Mouse (Mus musculus): Measurements from ENCODE around the gene Crygn.

Crygn gene

DNA sequence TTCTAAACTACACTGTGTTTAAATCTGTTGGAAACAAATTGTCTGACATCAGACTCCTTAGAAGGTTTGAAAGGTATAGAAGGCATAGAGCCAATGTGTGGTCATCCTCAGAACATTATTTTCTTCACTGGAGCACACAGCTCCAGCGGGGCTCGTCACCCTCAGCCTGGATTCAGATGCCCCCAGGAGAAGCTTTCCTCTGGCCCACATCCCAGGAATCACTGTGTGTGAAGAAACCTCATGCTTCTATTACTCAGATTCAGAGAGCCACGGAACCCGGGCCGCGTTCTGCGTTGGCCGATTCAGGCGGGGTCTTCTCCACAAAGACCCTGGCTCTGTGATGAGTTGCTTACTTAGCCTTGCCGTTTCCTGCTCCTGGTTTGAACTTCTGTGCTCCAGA lies 13.9 kb downstream of the Crygn start:
- no peak for DNase-seq

DNA sequence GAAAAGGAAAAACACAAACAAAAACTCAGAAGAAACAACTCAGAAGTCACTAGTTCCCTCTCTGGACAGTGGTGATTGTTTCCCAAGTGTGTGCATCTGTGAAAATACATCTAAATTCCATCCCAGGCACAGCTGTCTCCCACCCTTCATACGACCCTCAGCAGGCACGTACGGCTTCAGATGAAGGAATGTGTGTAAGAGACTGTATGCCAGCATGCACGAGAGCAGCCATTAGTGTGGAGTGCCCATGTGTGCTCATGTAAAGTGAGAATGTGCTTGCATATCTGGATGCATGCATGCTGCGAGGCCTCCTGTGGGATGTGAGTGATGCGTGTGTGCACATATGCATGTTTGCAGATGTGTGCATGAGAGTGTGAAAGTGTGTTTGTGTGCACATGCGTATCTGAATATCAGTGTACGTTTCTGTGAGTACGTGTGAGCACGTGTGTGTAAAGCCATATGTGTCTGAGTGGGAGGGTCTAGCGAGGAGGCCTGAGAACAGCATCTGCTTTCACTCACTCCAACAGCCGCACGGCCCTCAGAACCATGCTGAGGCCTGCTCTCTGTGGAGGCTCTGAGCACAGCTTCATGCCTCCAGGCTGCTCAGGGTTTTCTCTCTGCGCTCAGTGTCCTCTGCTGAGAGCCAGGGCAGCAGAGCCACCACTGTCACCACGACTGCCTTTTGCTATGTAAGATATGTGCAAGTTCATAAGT lies 16.5 kb downstream of the Crygn start:
- DNase-seq = no peak

DNA sequence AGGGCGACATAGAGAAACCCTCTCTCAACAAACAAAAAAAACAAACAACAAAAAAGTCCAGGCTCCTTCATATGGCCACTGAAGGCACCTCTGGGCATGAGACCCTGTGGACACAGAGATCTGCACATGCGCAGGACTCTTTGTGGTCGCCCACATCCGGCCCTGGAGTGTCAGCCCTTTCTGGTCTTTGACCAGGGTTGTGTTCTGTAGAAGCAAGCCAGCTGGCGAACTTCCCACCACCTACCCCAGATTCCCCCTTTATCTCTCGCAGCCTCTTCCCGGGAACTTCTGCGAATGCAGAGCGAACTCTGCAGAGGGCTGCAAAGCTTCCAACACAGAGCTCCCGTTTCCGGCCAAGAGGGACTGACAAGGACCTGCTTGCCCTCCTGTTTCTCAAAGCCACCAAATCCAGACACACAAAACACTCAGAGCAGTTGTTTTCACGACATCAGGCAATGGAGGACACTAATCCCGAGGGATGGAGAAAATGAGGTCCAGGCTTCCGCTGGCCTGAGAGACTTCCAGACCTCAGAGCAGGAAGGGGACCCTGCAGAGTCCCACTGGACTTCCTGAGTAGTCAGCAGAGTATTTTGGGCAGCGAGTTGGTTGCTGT lies 18.6 kb downstream of the Crygn start:
- peak; percentile 25 for DNase-seq

DNA sequence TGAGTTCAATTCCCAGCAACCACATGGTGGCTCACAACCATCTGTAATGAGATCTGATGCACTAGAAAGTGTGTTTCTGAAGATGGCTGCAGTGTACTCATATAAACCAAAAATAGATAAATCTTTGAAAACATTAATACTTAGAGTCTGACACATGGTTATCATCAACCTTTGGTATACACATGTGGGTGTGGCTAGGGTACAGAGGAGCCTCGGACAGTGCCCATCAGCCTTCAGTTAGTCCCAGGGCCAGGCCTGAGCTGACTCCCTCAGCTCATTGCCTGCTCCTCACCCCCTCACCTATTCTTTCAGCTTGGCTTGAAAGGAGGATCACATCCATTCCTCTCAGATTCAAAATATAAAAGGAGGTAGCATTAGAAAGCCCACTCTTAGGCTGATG lies 19.3 kb downstream of the Crygn start:
- no peak for DNase-seq

DNA sequence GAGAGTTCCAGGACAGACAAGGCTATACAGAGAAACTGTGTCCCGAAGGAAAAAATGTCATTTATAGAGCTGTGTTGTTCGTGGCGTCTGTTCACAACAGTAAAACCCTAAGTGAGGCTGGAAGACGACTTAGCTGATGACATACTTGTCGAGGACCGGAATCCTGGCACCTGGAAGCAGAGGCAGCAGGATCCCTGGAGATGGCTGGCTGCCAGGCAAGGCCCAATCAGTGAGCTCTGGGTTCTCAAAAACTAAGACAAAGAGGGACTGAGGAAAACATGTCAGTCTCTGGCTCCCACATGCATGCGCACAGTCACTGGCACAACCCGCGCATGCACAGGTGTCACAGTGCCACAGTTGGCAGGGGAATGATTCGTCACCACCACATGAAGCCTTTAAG lies 20.2 kb downstream of the Crygn start:
- DNase-seq = no peak

DNA sequence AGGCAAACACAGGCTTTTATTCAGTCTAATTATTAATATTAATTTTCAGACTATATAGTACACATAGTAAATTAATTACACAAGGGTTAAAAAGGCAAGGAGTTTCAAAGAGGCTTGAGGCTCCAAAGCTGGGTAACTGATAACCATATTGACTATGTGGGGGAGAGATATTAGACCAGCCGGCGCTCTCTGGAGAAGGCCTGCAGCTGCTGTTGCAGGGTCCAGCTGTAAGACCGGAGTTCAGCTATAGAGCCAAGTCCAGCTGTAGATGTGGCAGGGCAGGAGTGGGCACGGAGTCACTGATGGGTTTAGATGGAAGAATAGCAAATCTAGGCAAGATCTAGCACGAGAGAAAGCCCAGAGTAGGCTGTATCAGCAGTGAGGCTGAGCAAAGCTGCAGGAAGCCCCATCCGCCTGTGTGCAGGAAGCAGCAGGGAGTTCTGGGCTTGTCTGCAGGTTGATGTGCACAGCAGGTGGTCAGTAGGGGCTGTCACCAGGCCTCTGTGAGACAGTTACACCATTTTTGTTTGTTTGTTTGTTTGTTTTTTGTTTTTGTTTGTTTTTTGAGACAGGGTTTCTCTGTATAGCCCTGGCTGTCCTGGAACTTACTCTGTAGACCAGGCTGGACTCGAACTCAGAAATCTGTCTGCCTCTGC lies 23.9 kb downstream of the Crygn start:
- DNase-seq = no peak

DNA sequence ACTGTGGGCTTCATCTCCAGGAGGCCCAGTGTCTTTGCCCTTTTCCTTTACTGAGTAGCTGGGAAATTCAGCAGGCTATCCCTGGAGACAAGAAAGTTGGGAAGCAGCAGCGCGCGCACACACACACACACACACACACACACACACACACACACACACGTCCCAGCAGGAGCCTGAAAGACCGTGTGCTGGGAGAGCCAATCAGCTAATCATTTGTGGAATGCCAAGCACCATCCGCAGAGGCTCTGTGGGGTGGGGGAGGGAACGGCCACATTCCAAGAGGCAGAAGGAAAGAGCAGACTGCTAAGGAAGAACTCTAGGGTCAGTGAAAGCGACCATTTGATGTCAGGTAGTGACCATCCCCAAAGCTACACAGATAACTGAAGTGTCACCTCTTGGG lies 24.7 kb downstream of the Crygn start:
- DNase-seq = no peak

DNA sequence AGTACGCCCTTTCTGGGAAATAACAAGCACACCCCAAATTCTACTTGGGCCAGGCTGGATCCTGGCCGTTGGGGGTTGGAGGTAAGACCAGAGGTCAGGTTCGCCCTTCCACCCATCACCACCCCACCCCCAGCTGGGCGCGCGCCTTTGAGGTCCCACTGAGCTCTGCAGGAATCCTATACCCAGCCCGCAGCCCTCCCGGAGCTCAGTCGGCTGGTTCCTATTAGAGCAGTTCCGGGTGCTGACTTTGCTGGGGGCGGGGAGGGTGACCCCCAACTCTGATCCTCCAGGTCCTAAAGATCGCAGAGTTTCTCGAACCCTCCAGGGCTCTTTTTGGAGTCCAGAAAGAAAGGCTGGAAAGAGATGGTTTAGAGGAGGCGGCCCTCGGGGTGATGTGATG lies 26.8 kb downstream of the Crygn start:
- DNase-seq = no peak

DNA sequence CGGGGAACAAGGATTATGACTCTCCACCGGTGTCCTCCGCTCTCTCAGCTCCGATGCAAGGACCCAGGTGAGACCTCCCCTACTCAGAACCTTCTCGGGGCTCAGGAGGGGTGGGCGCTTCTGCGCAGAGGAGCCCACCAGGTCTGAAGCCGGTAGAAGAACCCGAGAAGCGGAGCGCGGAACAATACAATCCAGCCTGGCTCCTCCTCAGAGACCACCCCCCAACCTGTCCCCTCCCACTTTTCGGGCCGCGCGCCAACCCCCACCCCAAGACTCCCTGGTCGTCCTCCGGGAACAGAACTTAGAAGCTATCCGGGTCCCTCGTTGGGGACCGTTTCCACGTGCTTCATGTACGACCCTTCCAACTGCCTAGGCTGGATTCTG lies 27.3 kb downstream of the Crygn start, which contains the start of gene Wdr86:
TSS of gene Wdr86 (minus strand) at position 240 of the 384 bp plus-strand sequence.
- DNase-seq = no peak

DNA sequence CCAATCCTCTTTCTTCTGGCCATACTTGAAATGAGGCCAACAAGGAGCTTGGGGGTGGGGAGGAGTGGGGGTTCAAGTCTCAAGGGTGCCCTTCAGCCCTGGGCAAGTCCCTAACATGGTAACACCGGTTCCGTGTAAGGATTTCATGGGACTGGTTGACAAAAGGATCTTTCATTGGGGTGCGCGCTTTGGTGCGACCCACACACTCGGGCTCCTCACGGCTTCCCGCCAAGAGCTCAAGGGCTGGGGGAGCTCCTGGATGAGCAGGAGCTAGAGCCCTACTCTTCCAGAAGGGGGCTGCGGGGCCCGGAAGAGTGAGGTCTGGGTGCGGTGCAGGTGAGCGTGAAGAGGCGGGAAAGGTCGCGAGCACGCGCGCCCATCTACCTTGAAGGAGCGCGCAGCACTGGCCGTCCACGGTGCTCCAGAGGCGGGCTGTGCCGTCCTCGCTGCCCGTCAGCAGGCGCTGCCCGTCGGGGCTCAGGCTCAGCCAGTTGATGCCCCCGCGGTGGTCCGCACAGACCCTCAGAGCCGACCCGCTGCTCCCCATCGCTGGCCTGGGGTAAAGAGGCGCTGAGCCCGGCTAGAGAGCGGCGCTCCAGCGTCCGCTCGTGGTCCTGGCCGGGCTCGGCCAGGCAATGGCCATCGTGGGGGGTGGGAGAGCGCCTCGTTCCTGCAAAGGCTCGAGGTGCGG lies 27.9 kb downstream of the Crygn start:
- DNase-seq = no peak

DNA sequence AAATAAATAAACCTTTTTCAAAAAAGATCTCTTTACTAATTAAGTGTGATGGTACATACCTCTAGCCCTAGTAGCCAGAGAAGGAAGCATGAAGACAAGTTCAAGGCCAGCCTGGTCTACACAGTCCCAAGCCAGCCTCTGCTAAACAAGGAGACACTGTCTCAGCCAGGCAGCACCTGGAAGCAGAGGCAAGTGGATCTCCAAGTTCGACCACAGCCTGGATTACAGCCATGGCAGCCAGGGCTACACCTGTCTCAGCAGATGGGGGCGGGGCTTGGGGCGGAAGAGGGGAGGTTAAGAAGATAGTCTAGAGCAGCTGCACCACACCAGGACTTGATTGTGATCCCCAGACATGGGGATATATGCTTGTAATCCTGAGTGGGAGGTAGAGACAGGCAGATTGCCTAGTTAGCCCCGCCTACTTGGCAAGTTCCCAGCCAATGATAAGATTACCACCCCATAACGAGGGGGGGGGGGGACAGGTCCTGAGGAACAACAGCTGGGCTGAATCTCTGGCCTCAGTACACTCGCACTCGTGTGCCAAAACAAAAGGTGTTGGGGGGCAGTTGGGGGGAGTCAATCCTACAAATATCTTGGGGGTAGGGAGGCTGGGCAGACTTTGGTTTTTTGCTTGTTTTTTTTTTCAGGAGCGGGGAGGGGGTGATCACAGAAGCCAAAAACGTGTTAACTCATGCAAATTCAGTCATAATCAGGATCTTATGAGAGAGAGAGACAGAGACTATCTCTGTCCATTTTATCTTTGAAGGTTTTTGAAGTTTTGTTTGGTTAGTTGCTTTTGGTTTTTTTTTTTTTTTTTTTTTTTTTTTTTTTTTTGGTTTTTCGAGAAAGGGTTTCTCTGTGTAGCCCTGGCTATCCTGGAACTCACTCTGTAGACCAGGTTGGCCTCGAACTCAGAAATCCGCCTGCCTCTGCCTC lies 30.6 kb downstream of the Crygn start:
- no peak for DNase-seq

DNA sequence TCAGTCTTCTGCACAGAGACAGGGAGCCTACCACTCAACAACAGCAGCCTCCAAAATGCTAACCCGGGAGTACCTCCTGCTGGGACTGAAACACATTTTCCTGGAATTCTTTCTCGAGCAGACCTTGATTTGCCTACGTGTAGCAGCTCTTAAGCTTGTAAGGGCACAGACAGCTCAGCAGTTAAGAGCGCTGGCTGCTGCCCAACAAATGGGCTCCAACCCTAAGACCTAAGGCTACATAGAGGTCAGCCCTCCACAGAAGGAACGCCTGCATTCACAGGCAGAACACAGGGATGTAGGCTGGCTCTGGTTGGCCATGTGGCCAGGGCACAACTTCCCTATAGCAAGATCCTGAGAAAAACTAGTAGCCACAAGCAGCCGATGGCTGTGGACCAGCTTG lies 31.9 kb downstream of the Crygn start:
- no peak for DNase-seq

DNA sequence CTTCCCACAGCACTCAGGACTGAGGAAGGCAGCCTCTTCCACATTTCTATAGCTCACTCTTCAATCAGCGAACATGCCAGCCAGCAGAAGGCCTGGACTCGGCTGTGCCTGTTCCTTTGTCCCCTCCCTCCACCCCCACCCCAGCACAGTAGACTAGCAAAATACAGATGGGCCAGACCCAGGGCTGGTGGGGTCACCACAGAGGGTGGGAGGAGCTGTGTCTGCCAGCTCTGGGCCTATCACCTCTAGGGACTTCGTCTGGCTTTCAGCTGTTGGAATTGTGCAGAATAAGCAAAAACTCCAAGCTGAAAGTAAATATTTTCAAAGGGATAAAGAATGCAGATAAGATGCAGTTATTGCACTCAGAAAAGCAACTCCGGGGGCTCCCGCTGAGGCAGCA lies 33.0 kb downstream of the Crygn start:
- DNase-seq = no peak

DNA sequence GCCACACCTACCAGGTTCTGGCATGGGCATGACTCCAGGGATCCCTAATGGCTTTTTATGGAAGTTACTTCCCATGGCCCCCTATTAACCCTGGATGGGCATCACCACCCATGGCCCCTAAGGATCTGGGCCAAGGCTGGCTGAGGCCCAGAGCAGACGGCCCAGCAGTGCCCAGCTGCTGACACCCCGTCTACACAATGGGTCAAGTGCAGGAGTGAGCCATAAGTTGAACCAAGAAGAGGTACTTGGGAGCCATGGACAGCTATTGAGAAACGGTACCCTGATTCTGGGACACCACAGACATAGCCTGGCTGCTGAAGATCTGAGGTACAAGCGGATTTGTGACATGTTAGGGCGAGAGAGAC lies 33.6 kb downstream of the Crygn start:
- no peak for DNase-seq

DNA sequence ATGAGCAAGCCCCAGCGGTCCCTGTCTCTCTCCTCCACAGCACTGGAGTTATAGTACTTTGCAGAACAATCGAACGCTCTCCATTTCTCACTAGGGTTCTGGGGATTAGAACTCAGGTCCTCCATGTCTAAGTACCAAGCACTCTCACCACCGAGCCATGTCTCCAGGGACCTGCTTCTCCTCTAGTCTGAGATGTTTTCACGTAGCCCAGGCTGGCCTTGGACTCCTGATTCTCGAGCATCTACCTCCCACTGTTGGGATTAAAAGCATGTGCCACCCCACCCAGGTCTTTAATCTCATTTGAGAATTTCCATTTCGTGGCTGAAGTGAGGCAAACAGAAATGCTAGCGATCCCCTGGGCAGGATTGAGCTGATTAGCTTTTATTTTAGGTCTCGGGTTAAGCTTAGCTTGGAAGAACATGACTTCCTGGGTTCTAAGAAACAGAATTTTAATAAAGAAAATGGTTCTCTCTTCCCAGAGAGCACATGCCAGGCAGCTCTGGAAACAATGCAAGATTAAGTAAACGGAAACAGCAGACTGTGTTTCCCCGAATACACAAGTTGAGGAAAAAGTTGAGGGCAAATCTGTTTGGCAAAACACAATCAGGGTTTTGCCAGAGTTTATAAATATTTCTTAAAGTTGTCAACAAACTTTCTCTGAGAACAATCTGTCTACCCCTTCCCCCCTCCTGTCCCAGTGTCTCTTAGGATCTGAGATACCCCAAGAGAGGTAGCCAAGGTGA lies 34.1 kb downstream of the Crygn start:
- DNase-seq = no peak

DNA sequence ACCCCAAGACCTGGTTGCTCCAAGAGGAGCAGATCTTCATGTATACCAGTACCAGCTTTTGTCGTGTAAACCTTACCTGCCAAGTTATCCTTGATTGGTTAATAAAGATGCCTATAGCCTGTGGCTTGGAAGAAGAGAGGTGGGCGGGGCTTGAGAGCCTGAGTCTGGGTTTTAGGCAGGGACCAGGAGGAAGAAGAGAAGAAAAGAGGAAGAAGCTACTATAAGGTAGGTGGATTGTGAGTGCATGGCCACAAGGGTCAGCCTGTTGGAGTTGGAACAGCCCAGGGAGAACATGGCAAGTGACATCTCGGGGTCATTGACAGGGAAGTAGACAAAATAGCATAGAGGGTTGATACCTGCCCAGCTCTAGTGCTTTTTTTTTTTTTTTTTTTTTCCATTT lies 38.0 kb downstream of the Crygn start:
- no peak for DNase-seq

DNA sequence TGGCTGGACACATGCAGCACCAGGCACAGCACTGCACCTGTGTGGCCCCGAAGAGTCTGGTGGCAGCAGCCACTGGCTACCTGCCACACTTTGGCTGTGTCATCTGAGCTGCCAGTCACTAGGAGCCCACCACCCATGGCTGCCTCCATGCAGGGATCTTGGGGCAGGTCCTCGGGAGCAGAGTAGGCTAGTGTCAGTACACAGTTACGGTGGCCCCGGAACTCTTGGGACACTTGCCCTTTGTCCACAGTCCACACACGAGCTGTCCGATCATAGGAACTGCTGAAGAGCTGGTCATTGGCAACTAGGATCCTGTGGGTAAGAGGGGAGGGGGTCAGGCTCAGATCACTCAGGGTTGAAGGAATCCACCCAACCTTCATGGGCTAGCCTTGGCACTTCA lies 39.7 kb downstream of the Crygn start:
- DNase-seq = no peak

DNA sequence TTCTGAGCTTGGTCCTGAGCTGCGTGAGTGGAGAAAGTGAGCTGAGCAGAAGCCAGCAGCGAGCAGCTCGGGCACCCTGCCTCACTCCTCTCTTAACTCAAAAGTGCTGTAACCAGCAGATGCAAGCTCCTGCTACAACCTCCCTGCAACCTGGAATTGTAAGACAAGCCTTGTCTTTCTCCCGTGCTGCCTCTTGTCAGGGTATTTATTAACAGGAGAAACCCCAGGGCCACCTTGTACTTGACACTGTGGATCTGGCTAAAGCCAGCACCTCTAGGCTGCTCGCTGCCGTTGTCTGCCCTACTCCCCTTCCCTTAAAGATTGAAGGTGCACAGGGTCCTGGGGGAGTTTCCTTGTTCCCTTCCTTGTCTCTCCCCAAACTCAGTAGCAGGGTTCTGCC lies 43.8 kb downstream of the Crygn start:
- no peak for DNase-seq

DNA sequence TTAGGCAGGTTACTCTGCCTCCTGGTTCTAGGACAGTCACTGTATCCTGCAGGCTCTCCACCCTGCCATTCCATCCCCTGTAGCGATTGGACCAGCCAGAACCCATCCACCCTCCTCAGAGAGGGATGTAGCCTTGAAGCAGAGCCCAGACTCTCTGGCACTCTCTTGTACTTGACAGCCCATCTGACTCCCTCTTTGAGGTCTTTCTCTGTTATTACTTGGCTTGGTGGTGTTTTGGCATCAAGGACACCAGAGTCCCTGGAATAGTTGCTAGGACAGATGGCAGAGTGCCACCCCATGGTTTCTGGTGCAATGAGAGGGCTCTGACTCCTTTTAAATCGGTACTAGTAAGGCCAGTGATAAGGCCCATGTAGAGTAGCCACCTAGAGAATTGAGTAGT lies 44.6 kb downstream of the Crygn start:
- DNase-seq = peak; percentile 83

DNA sequence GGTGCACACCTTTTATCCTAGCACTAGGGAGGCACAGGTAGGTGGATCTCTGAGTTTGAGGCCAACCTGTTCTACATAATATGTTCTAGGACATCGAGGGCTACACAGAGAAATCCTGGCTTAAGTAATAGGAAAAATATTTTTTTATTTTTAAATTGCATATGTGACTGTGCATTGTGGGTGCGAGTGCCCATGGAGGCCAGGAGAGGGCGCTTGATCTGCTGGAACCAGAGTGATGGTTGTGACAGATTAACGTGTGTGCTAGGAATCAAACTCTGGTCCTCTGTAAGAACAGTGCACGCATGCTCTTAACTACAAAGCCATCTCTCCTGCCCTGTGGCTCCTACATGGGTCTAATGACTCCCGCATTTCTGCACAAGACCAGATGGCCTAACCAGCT lies 46.2 kb downstream of the Crygn start:
- no peak for DNase-seq

DNA sequence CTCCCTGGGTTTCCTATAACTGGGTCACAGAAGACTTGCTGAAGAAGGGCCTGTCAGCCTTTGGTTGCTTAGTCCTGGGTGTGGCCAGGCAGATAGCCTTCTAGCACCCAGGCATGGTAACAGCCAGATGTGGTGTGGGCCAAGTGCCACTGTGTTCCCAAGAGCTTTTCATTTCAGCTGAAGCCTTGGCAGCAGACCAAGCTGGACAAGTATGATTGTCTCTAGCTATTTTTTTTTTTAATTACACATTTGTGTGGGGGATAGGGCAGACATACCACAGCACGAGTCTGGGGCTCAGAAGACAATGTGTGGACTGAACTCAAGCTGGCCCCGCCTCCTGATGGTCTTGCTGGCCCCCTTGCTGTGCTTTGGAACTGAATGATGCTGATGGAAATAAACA lies 47.8 kb downstream of the Crygn start:
- DNase-seq = no peak

DNA sequence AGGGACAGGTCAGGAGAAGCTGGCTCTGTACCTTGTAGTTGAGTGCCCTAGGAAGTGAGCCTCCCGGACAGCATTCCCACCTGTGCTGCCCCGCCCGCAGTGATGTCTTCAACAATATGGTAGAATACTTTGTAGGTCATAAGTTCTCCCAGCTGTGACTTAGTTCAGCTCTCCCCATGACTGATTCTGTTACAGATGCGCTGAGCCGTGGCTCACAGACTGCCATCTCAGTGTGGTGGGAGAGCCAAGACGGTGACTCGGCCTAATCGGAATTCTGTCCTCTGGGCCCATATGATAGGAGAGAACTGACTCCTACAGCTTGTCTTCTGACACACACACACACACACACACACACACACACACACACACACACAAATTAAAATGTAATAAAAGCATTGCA lies 53.2 kb downstream of the Crygn start:
- no peak for DNase-seq

Measured in cerebellum, adult 9-11 months (tissue).